Mouse (Mus musculus) midbrain, embryonic 13.5 days (tissue): ENCODE results near the gene Olig1. TPM values are rescaled to one million over a fixed set of nuclear protein-coding genes. Genes with fewer than 3 reads are reported as not detected.
A peak's percentile ranks its signal among the peaks of the same experiment; 100 is the strongest.

Experiments
- ATAC-seq: fragments of 200-750 bp; cut with Nextera tagmentation; 2 replicates; pipeline ENCODE4 v1.8.0; 2017; ENCODE audit warnings: mild to moderate bottlenecking, moderate TSS enrichment, moderate library complexity
- H3K27ac ChIP-seq: fragments of 300-500 bp; sonication (generic); 2 replicates; pipeline ENCODE4 v1.5.1; 2015; ENCODE audit warnings: inconsistent platforms, mild to moderate bottlenecking, moderate library complexity
- H3K27me3 ChIP-seq: fragments of 300-500 bp; sonication (generic); 2 replicates; pipeline ENCODE4 v1.6.1; 2015; ENCODE audit warnings: mild to moderate bottlenecking, inconsistent platforms
- H3K36me3 ChIP-seq: fragments of 300-500 bp; sonication (generic); 2 replicates; pipeline ENCODE4 v1.6.1; 2015; ENCODE audit warnings: mild to moderate bottlenecking, inconsistent platforms
- H3K4me1 ChIP-seq: fragments of 300-500 bp; sonication (generic); replicated peaks from 2 replicates; pipeline ENCODE4 v1.6.1; 2015; ENCODE audit warnings: inconsistent platforms
- H3K4me2 ChIP-seq: fragments of 300-500 bp; sonication (generic); replicated peaks from 2 replicates; pipeline ENCODE4 v1.6.1; 2015; ENCODE audit warnings: moderate library complexity, mild to moderate bottlenecking, inconsistent platforms
- H3K4me3 ChIP-seq: fragments of 300-500 bp; sonication (generic); replicated peaks from 2 replicates; pipeline ENCODE4 v1.5.1; 2015; ENCODE audit warnings: mild to moderate bottlenecking, inconsistent platforms
- H3K9ac ChIP-seq: fragments of 300-500 bp; sonication (generic); replicated peaks from 2 replicates; pipeline ENCODE4 v1.6.1; 2015; ENCODE audit warnings: mild to moderate bottlenecking, inconsistent platforms
- H3K9me3 ChIP-seq: fragments of 300-500 bp; sonication (generic); 2 replicates; pipeline ENCODE4 v1.6.1; 2016; ENCODE audit warnings: mild to moderate bottlenecking, inconsistent platforms
- WGBS: fragments of 180-500 bp; shearing (Covaris S2); methylation state at CpG from one replicate; pipeline ENCODE4 v1.1.7; 2015; 5-methylcytosine and 5-hydroxymethylcytosine counted together
- polyA plus RNA-seq: library from polyadenylated mRNA; unstranded; fragments of >200 nt; fragmentation: Nextera tagmentation; extraction: Ambion mirVana; gene quantifications from 2 replicates; pipeline ENCODE4 v1.2.1, GENCODE M21; 2015

Gene Olig1
- polyA plus RNA-seq, 1 experiment from 2014 or later: 11.3 TPM

DNA sequence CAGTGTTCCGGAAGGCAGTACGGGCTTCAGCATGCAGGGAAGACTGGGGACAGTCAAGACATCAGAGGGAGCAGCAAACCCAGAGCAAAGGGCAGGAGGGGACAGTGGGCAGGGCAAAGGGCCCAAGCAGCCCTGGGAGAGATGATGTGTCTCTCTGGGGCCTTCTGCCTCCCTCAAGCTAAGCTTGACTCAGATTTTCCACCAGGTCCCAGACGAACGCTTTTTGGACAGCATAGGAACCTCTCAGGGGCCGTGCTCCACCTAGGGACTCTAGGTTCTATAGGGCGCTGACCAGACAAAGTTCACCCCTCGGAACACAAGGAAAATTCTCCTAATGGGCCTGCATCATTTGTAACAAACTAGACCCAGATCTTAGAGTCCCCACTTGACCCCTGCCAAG, 29.8 kb downstream of the Olig1 start:
- H3K27ac ChIP-seq: no peak overlapping the region
- H3K4me2 ChIP-seq: no peak overlapping the region
- peaks cover 33% of the 10 kb centered on the region for H3K4me1 ChIP-seq
- no peak overlapping the region for H3K9ac ChIP-seq
- no peaks in the 10 kb centered on the region for H3K36me3 ChIP-seq
- 90% methylated on average over 7 of the region's 7 CpGs for WGBS
- peaks cover 92% of the 10 kb centered on the region for H3K27me3 ChIP-seq
- ATAC-seq: no peak
- H3K9me3 ChIP-seq: no peaks in the 10 kb centered on the region
- H3K4me3 ChIP-seq: no peak overlapping the region

DNA sequence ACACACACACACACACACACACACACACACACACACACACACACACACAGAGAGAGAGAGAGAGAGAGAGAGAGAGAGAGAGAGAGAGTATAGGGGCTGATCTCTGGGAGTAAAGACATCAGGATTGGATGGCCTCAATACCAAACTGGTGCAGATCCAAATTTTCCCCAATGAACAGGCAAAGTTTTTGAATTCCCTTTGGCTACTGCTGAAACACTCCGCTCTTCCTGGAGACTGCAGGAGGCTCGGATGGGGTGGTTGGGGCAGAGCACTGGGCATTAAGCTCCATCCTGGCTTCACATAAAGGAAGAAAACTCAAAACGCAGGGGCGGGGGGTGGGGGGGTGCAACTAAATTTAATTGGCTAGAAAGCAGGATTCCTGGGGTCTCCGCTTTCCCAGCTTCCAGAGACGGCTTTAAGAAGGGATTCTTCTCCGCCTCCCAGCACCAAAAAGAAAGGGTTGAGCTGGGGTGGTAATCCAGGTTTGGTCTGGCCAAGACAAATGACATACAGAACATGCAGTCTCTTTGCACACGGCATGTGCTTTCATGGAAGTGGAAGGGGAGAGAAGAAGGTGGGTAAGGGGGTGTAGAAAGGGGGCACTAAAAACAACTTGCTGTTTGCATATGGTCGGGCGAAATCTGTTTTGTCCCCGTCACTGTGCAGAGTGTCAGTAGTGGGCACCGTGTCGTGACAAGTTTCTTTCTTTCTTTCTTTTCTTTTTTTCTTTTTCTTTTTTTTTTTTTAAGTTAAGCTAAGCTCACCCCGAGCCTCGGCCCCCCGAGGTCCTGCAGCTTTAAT, 31.3 kb downstream of the Olig1 start:
- Histone ChIP-seq H3K9ac (0 out of 2 replicates have a peak overlapping the region, but pooled peaks have one; percentile 28), H3K4me3 (peak overlapping the region; percentile 22), H3K9me3 (no peaks in the 10 kb centered on the region), H3K4me1 (peaks cover 45% of the 10 kb centered on the region), H3K36me3 (no peaks in the 10 kb centered on the region), H3K27me3 (peaks cover 95% of the 10 kb centered on the region), H3K27ac (0 out of 2 replicates have a peak overlapping the region, but pooled peaks have one; percentile 8), H3K4me2 (peak overlapping the region; percentile 42)
- 5% methylated on average over 16 of the region's 16 CpGs for WGBS
- ATAC-seq: 0 out of 2 replicates have a peak, but pooled peaks have one; percentile 5

DNA sequence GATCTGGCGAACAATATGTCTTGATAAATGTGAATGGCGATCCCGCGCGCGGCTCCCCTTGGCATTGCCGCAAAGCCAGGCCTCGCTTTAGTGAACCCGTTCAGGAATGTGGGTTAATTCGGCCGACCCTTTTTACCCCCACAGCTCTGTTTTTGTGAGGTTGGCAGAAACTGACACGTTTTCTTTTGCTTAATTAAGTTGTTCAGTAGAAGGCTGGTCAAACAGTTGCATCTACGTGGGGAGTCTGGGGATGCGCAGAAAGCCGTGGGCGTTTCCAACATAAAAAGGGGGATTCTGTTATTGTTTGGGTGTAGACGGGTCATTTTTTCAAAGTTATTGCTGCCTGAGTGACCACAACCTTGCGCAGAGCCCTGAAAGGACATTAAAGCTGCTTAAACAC, 31.9 kb downstream of the Olig1 start:
- Histone ChIP-seq H3K4me3 (peak overlapping the region; percentile 22), H3K27me3 (peaks cover 92% of the 10 kb centered on the region), H3K4me1 (peaks cover 49% of the 10 kb centered on the region), H3K9ac (no peak overlapping the region), H3K36me3 (no peaks in the 10 kb centered on the region), H3K4me2 (peak overlapping the region; percentile 42), H3K27ac (no peak overlapping the region), H3K9me3 (no peaks in the 10 kb centered on the region)
- WGBS: 2% methylated on average over 18 of the region's 18 CpGs
- ATAC-seq: no peak

DNA sequence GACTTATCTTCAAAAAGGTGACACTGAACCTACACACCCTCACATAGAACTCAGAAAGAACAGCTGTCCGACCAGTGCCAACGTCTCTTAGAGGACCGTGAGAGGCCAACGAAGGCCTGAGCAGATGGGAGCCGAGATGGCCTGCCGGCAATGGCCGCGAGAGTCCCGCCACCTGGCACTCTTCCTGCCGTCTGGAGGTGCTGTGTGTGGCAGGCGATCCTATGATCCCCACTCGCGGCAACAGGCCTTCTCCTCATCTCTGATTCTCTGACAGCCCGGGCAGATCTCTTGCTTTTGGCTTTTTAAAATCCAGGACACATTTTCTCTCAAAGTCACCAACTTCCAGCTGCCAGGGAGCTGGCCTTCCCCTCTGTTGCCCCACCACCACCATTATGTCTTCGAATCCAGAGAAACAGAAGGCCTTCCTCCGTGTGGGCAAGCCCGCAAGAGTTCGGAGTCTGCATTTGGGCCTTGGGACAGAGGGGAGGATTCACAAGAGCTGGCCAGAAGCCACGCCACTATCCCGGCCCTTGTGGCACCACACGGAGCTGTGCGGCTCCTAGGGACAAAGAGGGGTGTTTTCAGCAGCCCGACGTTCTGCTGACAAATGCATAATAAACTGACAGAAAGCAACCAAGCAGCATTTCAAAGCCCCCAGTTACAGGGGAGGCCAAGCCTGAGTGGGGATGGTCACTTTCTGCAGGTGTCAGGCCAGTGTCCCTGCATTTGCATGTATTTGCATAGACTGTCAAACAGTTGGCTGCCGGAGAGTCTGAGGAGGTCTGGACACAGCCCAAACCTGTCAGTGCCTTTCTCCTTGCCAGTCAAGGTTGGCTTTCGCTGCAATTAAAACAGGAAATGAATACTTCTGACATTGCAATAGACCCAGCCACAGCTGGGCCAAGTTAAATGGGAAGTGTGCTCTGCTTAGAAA, 34.5 kb downstream of the Olig1 start:
- Histone ChIP-seq H3K4me2 (0 out of 2 replicates have a peak overlapping the region, but pooled peaks have one; percentile 5), H3K9ac (0 out of 2 replicates have a peak overlapping the region, but pooled peaks have one; percentile 30), H3K4me1 (peaks cover 49% of the 10 kb centered on the region), H3K4me3 (no peak overlapping the region), H3K27me3 (peaks cover 89% of the 10 kb centered on the region), H3K9me3 (no peaks in the 10 kb centered on the region), H3K27ac (peak overlapping the region; percentile 71), H3K36me3 (no peaks in the 10 kb centered on the region)
- WGBS: 25% methylated on average over 26 of the region's 26 CpGs
- ATAC-seq: peak; percentile 53; the same call in 1 of the 2 replicates

DNA sequence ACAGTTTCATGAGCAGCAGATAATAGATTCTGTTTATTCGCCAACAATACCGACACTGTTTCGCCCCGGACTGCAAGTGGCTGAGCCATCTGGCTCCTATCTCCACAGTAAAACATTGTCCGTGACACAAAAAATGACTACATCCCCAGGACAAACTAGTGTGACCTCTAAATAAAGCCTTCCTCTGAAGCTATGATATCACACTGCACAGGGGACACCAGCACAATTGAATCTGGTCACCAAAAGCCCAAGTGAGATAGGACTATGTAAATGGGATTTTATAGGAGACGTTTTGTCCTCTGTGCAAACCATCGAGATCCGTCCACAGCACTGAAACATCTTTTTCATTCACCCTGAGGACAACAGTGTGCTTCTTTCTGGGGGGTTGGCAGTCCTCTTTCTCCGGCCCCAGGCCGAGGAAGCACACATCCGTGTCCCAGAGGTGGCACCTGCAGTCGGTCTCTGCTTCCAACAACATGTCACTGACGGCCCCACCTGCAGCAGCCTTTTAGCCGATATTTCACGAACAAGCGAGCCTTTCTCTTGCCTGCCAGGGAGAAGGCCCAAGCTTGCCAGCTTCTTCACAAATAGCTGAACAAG, 36.0 kb downstream of the Olig1 start:
- WGBS: 39% methylated on average over 16 of the region's 16 CpGs
- Histone ChIP-seq H3K9me3 (no peaks in the 10 kb centered on the region), H3K36me3 (no peaks in the 10 kb centered on the region), H3K4me3 (no peak overlapping the region), H3K4me2 (no peak overlapping the region), H3K9ac (no peak overlapping the region), H3K27me3 (peaks cover 81% of the 10 kb centered on the region), H3K27ac (peak overlapping the region; percentile 68; the same call in 1 of the 2 replicates), H3K4me1 (peaks cover 56% of the 10 kb centered on the region)
- ATAC-seq: peak; percentile 25; the same call in 1 of the 2 replicates

DNA sequence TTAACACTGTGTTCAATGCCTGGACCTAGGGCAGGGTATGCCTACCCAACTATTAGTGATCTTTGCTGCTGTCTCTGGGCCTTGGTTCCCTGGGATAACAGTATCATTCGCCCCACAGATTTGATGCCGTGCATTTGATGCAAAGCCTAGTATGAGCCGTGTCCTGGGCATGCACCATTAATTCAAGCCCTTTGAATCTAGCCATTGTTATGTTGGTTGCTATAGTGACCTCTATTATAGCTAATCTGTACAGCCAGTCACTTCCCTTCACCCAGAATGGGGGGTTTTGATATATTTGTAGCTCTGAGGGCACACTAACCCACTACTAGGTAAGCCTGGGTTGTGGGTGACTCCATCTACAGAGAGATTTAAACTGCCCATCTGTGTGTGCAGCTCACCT, 40.3 kb downstream of the Olig1 start:
- Histone ChIP-seq H3K9ac (no peak overlapping the region), H3K4me2 (no peak overlapping the region), H3K27ac (no peak overlapping the region), H3K27me3 (peaks cover 64% of the 10 kb centered on the region), H3K36me3 (no peaks in the 10 kb centered on the region), H3K4me1 (peaks cover 43% of the 10 kb centered on the region), H3K4me3 (no peak overlapping the region), H3K9me3 (no peaks in the 10 kb centered on the region)
- ATAC-seq: peak; percentile 58
- 16% methylated on average over 3 of the region's 3 CpGs for WGBS

DNA sequence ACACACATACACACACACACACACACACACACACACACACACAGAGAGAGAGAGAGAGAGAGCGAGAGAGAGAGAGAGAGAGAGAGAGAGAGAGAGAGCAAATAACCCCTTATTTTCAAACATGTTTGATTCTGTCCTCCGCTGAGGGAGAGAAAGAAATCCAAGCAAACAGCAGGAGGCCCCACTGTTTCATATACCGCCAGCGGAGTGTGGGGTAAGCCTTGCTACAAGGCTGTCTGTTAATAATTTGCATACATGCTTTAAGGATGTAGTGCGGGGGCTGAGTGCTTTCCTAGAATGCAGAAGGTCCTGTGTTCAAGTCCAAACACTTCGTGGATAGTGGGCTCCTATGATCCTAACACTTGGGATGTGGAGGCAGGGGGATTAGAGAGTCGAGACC, 43.3 kb downstream of the Olig1 start:
- H3K27ac ChIP-seq: no peak overlapping the region
- H3K4me3 ChIP-seq: no peak overlapping the region
- H3K27me3 ChIP-seq: peaks cover 67% of the 10 kb centered on the region
- 49% methylated on average over 7 of the region's 7 CpGs for WGBS
- peaks cover 29% of the 10 kb centered on the region for H3K4me1 ChIP-seq
- no peak for ATAC-seq
- H3K9ac ChIP-seq: no peak overlapping the region
- no peak overlapping the region for H3K4me2 ChIP-seq
- H3K36me3 ChIP-seq: no peaks in the 10 kb centered on the region
- H3K9me3 ChIP-seq: no peaks in the 10 kb centered on the region

DNA sequence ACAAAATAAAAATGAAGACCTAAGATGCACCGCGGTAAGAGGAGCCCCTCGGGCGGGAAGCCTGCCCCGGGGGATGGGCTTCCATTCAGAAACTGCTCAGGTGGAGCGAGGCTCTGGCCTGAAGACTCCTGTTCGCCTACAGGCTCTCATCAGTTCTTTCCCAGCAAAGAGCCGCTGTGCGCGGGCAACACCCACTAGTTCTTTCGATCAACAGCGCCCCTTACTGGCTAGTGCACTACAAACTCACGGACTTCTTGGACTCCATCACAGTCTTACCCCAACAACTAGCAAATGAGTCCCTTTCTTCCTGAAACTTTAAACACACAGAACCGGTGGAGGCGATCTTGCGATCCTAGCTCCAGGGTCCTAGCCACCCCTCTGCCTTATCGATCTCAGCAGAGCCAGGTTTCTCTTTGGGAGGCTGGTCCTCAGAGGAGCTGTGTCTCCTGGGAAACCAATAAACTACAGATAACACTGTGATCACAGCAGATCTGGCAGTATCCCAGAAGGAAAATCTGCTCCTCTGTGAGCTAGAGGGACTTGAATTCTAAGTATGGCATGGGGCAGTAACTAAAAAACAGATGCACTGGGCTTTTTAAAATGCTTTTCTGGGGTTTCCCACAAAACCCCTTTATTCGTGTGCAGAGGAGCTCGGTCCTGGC, 44.7 kb downstream of the Olig1 start:
- no peak overlapping the region for H3K27ac ChIP-seq
- ATAC-seq: peak; percentile 55
- H3K36me3 ChIP-seq: no peaks in the 10 kb centered on the region
- no peaks in the 10 kb centered on the region for H3K9me3 ChIP-seq
- H3K9ac ChIP-seq: no peak overlapping the region
- 7% methylated on average over 19 of the region's 19 CpGs for WGBS
- no peak overlapping the region for H3K4me3 ChIP-seq
- H3K4me2 ChIP-seq: 0 out of 2 replicates have a peak overlapping the region, but pooled peaks have one; percentile 17
- peaks cover 65% of the 10 kb centered on the region for H3K27me3 ChIP-seq
- peaks cover 29% of the 10 kb centered on the region for H3K4me1 ChIP-seq

DNA sequence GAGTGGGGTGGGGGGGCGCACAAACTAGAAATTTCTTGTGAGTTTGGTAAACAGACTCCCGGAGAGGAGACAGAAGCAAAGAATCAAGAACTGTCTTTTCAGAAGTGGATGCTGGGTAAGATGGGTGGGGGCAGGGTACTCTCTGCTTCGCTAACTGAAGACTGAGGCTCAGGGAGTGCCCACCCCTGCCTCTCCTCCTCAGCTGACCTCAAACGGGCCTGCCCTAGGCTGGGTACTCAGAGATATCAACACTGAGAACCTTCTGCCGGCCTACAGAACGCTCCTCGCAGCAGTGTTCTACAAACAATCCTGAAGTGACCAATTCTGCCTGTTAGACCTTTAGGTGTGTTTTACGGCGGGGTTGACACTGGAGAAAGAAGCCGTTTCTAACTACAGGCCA, 50.6 kb downstream of the Olig1 start:
- WGBS: 69% methylated on average over 10 of the region's 10 CpGs
- Histone ChIP-seq H3K27me3 (peaks cover 48% of the 10 kb centered on the region), H3K9me3 (no peaks in the 10 kb centered on the region), H3K4me1 (peaks cover 14% of the 10 kb centered on the region; the same call in 1 of the 2 replicates), H3K27ac (peak overlapping the region; percentile 39; the same call in 1 of the 2 replicates), H3K9ac (no peak overlapping the region), H3K4me2 (peak overlapping the region; percentile 28; the same call in 1 of the 2 replicates), H3K36me3 (no peaks in the 10 kb centered on the region), H3K4me3 (no peak overlapping the region)
- peak; percentile 62; the same call in 1 of the 2 replicates for ATAC-seq

DNA sequence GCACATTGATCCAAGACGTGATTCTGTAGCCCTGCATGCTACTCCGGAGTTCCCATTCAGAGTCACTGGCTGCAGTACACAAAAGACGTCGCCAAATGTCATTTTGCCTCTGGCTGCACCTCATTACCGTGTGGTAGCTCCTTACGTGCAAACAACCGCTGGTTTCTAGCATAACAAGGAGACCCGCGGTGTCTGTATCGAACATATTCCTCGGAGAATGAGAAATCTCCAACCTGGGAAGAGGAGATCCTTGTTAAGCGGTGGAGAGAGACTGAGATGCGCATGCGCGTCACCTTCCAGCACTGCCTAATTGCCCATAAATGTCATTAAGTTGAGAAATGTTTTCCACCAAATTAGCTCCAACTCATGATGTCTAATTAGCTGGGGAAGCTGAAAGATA, 51.0 kb downstream of the Olig1 start:
- H3K27me3 ChIP-seq: peaks cover 44% of the 10 kb centered on the region
- 50% methylated on average over 15 of the region's 15 CpGs for WGBS
- ATAC-seq: no peak

More for the DNA sequence above, 51.0 kb downstream of the Olig1 start:
- Histone ChIP-seq H3K9me3 (no peaks in the 10 kb centered on the region), H3K9ac (no peak overlapping the region), H3K4me1 (peaks cover 14% of the 10 kb centered on the region; the same call in 1 of the 2 replicates), H3K27ac (peak overlapping the region; percentile 39; the same call in 1 of the 2 replicates), H3K4me3 (no peak overlapping the region), H3K36me3 (no peaks in the 10 kb centered on the region), H3K4me2 (peak overlapping the region; percentile 28)
